Mouse (Mus musculus): ENCODE measurements around the gene Elobl.
"Not testable (repeated sequence)": the region's sequence is repeated elsewhere in the genome, so short reads cannot be mapped to it uniquely, and the experiment has no call there.

DNA sequence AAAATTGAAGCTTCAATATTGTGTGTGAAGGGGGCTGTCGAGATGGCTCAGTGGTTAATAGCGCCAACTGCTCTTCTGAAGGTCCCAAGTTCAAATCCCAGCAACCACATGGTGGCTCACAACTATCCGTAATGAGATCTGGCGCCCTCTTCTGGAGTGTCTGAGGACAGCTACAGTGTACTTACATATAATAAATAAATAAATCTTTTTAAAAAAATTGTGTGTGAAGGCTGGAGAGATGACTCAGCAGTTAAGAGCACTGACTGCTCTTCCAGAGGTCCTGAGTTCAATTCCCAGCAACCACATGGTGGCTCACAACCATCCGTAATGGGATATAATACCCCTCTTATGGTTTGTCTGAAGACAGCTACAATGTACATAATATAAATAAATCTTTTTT, 30.6 kb upstream of the Elobl start:
- TF ChIP-seq CTCF (IDR thresholded peaks at IDR 0.05; ENCODE audit: low read depth): peak; percentile 45
- TF ChIP-seq EP300 (IDR thresholded peaks at IDR 0.05; ENCODE audit: low read depth): not testable (repeated sequence)

All from liver, postnatal 0 days (tissue).